Mouse (Mus musculus): Measurements from ENCODE around the gene Scgb2b19.
"Not testable (repeated sequence)": the region's sequence is repeated elsewhere in the genome, so short reads cannot be mapped to it uniquely, and the experiment has no call there.

The Scgb2b19 gene

DNA sequence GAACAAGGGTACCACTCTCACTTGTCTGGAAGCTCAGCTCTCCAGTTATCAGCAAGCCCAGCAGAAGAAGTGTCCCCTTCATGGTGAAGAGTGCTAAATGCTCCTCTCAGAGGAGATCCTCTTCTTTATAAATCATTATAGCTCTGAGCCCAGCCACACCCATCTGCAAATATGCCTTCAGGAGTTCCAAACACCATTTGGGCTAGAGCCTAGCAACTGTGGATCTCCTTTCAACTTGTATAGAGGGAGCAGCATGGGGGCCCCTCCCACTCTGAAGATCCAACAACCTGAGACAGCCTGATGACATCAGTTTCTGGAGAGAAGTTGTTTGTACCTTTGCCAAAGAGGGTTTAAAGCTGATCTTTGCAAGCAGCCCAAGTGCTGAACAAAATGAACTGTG, at the start of gene Scgb2b19:
Gene Scgb2b19, minus strand, starts transcription at position 101 of the 400 bp plus-strand sequence.
- DNase-seq (ENCODE audit: extremely low read depth, low read depth, low spot score) = not testable (repeated sequence)

DNA sequence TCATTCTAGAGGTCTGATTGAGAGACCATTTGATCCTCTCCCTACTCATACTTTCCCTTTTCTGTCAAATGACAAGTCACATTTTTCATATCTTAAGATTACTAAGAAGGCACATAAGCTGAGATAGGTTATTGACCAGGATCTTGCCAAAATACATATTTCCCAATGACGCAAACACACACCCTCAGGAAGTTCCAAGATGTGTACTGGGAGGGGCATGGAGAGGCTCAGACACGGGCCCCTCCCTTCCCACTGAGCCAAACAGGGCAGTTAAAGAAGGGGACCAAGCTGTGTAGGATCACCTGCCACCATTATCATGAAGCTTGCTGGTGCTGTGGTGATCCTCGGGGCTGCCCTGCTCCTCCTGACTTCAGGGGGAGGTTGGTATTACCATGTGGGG, 6.9 kb upstream of the Scgb2b19 start, which contains the start of gene Scgb1b19:
Gene Scgb1b19, plus strand, starts transcription at position 301 of the 400 bp plus-strand sequence.
- not testable (repeated sequence) for DNase-seq (ENCODE audit: extremely low read depth, low read depth, low spot score)
